Mouse (Mus musculus) R1 (cell line): ENCODE data around the gene Ccdc106.
A peak's percentile ranks its signal among the peaks of the same experiment; 100 is the strongest.
"Not testable (repeated sequence)": the region's sequence is repeated elsewhere in the genome, so short reads cannot be mapped to it uniquely, and the experiment has no call there.

Experiments used
- DNase-seq: peaks from one replicate; pipeline ENCODE4 v3.0.0-alpha.2; 2018; ENCODE audit warnings: low read depth, low spot score

Gene Ccdc106

DNA sequence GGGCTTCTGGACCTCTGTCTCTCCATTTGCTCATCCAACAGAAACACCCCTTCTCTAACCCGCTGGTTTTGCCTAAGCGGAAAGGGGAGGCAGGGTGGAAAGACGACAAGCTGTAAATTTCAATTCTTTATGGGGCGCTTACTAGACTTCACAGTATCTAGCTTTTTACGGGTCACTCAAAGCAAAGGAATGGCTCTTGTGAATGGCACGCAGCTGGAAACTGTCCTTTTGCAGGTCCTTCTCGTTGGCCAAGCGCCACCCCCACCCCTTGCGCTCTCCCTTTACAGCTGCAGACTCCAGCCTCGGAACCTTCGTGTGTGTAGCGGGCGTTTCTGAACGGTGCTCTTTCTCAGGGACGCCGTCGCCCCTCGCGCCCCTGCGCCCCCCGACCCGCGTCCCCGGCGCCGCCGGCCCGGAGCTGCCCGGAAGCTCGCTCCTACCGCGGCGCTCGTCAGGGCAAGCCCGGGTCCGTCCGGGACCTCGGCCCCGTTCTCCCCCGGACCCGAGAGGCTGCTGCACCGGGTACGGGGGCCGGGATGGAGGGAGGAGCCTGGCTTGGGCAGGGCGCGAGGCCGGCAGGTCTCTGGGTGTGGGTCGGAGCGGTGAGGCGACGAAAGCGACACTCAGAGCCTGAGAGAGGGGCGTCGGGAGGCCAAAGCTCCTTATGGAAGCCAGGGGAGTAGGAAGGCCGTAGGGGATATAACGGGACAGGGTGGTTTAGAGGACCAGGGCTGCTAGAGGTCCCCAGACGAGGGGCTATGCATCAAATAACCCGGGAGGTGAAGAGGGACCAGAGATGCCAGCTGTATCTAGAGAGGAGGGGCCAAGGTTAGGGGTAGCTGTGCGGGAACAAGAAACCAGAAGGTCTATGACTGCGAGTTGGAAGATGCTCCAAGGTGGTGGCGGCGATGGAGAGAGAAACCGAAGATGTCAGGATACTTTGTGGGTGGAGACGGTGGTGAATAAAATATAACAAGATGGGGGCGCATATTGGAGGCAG lies 31.1 kb downstream of the Ccdc106 start, which contains the start of gene Zfp580:
Zfp580 (plus strand) TSS at position 346 of the 1,000 bp plus-strand sequence.
- peak; percentile 82 for DNase-seq

DNA sequence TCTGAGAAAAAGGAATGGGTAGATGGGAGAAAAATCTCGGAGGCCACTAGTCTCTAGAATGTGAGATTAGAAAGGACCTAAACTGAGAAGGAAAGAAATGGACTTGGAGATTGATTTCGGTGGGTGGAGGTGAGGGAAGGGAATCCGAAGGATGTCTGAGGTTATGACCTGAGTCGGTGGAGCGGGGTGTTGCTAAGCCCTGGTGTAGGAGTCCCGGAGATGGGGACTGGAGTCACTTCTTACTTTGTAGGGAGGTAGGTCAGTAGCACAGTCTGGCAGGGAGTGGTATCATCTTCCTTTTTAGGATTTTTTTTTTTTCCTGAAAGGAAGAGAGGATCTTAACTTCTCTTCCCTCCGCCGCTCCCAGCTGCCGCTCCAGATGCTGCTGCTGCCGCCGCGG lies 32.1 kb downstream of the Ccdc106 start:
- peak; percentile 43 for DNase-seq

DNA sequence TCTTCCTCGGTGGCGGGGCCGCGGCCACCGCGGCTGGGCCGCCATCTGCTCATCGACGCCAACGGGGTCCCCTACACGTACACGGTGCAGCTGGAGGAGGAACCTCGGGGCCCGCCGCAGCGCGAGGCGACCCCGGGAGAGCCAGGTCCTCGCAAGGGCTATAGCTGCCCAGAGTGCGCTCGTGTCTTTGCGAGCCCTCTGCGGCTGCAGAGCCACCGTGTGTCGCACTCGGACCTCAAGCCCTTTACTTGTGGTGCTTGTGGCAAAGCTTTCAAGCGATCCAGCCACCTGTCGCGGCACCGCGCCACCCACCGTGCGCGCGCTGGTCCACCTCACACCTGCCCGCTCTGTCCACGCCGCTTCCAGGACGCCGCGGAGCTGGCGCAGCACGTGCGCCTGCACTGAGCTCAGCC lies 32.6 kb downstream of the Ccdc106 start:
- no peak for DNase-seq

DNA sequence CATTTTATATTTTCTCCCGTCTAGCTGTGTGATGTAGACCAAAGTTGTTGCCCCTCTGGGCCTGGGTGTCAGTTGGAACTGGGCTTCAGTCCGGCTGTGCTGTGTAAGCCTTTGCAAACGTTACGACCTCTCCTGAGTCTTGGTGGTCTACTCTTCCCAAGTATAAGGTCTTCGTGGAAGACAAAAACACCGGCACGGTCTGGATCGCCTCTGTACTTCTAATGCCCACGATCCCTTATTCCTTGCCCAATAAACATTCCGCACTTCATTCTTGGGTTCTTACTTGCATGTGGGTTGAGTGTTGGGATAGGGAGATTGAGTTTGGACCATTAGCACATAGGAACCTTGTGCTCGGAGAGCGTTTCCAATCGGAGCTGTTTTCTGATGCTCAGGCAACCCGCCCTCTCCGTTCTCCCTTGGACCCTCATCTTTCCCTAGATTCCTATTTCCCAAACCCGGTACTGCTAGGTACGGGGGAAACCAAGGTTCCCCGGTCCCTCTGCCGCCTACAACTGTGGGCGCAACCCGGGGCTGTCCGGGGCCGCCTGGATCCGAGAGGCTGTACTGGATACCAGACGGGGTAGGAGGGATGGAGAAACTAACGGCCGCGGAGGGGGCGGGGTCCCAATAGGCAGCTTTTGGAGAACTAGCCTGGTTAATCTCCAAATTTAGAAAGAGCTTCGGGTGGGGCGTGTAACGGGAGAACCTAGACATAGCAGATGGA lies 33.3 kb downstream of the Ccdc106 start:
- DNase-seq, result peak; percentile 78

DNA sequence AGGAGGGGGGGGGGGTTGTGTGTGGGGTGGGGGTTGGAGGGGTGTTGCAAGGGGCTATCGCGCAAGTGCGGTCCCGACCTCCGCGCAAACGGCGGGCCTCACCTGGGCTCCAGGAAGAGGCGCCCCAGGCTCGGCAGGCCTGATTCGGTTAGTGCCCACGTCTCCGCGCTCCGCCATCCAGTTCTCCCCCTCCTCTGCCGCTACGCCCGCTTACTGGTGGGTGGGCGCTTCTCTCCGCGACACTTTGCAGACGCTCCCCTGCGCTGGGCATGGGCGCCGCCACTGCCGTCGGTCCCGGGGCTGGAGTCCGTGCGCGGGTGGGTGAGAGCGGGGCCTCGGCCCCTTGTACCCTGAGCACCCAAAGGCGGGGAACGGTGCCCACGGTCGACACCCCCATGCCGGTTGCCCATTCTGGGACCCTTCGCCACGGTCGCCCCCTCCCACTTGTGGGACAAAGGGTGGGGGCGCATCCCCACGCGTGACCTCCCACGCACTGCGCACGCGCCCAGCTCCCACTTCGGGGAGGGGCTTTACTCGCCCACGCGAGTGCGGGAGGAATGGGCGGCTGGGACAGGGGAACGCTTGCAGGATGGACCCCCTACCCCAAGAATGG lies 36.4 kb downstream of the Ccdc106 start:
- DNase-seq, result no peak

DNA sequence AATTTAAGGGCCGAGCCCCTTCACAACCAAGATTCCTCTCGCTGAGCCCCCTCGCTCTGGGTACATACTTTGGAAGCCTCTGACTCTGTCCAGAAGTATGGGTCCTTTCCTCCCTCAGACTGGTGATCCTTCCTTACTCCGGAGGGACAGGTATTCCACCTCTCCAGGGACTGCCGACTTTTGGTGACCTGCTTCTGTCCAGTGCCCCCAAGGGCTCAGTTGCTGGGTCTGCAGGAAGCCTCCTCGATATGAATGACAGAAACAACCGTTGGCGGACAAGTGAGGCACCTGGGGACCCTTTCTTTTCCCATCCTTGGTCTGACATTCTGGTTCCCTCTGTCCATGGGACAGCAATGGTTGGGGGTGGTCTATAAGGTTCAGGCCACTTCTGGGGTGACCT lies 37.0 kb downstream of the Ccdc106 start:
- no peak for DNase-seq

DNA sequence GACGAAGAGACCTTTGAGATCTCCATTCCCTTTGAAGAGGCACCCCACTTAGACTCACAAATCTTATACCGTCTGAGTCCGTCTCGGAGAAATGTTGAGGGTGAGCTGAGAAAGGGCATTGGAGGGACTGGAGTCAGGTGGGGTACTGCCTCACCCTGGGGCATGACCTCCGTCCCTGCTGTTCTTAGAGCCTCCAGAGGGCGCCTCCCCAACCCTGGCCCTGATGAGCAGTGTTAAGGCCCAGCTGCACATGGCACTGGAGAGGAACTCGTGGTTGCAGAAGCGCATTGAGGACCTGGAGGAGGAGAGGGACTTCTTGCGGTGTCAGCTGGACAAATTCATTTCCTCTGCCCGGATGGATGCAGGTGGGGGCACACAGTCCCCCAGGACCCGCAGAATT lies 37.5 kb downstream of the Ccdc106 start:
- peak; percentile 56 for DNase-seq

DNA sequence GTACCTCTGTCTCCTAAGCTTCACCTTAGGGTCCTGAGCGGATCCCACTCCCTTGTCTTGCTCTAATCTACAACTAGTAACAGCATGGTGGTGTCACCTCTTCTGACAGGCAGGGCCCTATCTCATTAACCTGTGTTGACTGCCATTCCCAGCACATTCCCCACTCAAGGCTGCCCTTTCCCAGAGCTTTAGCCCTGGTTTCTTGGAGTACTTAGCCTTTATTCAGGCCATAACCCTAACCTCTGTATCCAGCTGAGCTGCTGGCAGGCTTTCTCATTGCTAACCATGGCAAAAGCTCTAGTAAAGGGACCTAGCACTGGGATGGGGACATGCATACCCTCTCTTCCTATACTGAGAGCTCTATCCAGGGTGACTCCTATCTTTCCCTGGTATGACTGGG lies 38.3 kb downstream of the Ccdc106 start:
- no peak for DNase-seq

DNA sequence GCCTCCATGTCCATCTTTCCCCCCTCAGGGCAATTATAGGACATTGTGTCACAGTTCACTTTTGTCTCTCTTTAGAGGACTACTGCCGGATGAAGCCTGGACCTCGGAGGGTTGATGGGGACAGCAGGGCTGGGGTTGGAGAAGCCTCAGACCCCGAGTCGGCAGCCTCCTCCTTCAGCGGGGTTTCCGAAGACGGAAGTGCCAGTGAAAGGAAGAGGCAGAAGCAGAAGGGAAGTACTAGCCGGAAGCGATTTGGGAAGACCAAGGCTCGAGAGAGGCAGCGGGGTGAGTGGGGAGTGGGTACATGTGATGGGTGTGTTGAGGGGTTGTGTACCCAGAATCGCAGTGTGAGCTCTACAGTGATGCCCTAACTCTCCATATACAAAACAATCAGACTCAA lies 39.1 kb downstream of the Ccdc106 start:
- no peak for DNase-seq

DNA sequence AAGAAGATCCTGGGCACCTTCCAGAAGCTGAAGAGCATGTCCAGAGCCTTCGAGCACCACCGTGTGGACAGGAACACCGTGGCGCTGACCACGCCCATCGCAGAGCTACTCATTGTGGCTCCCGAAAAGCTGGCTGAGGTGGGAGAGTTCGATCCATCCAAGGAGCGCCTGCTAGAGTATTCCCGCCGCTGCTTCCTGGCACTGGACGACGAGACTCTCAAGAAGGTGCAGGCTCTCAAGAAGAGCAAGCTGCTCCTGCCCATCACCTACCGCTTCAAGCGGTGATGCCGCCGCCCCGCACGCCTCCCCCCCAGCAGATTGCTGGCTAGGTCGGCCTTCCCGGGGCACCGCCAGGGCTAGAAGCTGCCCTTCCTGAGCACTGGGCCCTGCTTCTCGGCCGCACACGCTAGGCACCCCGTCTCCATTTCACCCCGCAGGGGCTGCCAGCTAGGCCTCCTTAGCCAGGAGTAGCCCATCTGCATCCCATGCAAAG lies 39.9 kb downstream of the Ccdc106 start:
- peak; percentile 92 for DNase-seq

DNA sequence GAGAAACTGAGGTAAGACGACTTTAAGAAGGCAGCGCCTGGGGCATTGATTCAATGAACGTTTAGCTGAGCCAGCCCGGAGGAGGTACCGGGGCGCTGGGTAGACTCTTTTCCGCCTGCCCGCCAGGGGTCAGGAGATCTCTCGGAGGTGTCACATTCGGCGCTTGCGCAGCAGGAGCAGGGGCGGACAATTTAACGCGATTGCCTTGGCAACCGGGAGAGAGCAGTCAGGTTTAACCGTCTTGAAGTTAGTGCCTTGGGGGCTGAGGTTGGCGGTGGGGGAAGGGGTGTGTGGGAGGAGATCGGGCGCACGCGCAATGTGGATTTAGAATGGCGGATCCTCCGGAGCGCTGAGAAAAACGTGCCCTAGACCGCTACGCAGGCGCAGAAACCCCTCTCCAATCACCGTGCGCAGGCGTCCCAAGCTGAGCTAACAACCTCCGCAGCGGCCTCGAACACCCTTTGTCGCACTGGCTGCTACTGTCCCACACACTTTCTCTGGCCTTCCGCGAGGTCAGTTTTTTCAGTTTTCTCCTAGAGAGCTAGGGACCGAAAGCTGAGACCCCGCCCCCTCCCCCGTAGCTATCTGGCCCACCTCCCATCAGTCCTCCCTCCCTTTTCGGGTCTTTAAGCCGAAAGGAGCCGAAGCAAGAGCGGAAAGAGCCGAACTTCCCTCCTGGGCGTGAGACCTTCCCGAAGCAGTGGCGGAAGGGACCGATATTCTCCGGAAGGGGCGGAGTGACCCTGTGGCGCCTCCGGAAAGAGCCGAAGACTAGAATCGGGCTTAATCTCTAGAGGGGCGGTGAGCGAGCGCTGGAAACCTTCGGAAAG lies 40.8 kb downstream of the Ccdc106 start:
- peak; percentile 98 for DNase-seq

DNA sequence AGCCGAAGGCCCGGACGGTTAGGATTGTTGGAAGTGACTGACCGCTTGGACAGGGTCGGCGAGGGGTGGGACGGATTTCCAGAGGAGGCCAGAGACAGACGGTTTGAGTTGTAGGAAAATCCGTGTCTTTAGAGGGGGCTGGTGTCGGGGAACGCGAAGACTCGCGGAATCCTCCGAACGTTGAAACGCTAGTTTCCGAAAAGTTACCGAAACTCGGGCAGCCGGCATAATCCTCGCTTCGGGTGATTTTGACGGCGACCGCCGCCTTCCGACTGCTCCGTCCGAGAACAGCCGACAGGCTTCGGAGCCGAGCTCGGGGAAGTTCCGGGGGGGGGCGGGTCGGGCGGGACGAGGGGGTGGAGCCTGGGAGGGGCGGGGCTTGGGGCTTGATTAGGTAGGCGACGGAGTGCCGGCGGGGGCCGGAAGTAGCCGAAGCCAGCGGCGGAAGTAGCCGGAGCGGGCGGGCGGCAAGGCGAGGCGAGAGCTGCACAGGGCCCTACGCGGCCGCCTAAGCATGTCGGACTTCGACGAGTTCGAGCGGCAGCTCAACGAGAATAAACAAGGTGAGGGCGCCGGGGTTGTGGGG lies 41.5 kb downstream of the Ccdc106 start, which contains the start of gene U2af2:
U2af2 (plus strand) TSS at position 370 of the 586 bp plus-strand sequence.
- peak; percentile 90 for DNase-seq

DNA sequence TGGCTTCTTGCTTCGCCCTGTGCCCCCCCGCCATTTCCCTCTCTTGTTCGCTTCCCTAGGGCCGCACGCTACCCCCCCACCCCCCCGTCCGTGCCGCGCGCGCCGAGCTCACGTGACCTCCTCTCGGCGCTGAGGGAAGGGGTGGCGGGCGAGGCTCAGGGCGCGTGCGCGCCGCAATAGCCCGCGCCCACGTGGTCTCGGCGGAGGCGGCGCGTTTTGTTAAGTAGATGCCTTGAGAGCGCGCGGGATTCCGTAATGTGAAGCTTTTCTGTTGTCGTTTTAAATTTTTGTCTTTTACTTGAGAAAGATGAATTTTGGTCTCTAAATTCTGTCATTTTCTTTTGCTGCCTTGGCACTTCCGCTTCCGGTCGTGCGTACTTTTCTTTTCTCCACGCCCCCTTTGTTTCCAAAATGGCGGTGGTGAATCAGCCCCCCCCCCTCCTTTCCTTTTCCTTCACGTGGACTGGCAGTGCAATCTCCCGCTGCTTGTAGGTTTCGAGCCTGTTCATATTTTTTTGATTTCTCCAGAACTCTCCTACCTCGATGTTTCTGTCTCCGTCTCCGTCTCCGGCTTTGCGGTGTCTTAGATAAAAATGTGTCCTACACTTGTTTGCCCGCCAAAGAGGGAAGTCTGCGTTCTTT lies 42.1 kb downstream of the Ccdc106 start:
- peak; percentile 91 for DNase-seq

DNA sequence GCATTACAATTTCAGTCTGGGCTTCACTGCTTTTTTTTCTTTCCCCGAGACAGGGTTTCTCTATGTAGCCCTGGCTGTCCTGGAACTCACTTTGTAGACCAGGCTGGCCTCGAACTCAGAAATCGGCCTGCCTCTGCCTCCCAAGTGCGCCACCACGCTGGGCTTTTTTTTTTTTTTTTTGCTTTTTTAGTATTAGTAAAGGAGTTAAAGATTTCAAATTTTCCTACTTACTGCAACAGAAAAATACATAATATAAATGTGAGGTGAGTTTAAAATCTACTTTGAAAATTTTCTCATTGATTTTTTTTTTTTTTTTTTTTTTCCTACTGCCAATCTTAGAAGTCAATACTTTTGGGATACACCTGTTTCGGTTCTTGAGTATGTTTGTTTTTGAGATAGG lies 44.5 kb downstream of the Ccdc106 start:
- no peak for DNase-seq

DNA sequence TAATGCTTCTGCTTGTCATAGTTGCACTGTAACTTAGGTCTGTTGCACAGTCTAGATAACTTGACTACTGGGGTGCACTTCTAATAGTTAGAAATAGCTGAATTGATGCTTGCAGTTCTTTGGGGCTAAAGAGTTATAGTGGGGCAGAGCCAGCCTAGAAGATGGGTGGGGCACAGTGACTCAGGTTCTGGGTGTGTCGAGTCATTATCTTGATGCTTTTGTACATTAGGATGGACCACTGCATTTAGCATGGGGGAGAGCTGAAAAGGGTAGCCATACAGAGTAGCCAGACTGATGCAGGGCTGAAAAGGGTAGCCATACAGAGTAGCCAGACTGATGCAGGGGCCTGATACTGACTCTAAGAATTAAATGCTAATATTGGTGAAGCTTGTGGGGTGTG lies 53.2 kb downstream of the Ccdc106 start:
- DNase-seq, result no peak

DNA sequence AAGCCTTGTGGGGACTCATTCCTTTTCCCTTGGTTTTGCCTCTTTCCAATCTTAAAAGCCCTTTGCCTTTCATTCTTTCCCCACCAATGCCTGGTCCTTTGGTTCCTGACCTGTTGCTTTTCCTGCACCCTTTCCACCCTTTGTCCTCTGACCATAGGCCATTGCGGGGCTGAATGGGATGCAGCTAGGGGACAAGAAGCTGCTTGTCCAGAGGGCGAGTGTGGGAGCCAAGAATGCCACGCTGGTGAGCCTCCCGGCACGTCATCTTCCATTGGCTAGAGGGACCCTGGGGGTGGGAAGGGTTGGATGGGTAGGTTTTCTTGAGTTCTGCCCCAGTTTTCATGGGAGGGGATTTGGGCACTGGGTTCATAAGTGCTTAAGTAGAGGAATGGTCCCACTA lies 54.6 kb downstream of the Ccdc106 start:
- DNase-seq, result no peak

DNA sequence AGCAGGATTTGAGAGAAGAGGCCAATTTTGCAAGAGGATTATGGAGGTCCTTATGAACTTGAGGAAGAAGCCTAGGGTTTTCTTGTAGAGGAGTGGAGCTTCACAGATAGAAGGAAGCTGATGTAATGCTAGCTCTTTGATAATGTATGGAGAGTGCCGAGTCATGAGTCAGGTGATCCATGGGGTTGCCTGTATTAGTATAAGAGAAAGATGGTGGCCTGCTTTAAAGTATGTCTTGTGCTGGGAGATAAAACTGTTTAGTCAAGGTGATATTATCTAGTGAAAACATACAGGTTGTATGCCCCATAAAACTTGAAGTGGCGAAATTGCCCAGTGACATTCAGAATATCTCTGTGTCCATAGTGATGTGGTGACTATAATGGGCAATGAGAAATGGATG lies 56.6 kb downstream of the Ccdc106 start:
- no peak for DNase-seq

DNA sequence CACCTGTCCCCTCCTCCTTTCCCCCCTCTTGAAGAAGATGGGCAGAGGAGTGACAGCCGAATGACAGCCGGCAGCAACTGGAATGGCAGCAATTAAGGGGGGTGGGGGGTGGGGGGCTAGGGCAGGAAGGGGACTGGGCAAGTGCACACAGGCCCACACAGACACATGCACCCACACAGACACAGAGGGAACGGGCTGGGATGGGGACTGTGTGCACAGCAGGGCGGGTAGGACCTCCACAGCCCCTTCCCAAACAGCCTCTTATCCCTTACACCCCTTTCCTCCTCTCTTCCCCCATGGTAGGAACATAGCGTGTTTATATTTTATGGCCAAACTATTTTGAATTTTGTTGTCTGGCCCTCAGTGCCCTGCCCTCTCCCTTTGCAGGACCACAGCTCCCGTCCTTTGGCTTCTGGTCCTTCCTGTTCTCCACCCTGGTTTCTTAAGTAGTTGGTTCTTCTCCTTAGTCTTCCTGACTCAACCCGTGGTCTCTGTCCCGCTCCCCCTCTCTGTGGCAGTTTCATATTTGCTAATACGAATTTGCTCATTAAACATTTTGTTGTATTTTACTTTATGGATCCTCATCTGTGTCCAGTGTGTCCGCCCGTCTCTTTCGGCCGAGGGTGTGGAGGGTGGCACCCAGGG lies 59.1 kb downstream of the Ccdc106 start:
- DNase-seq, result not testable (repeated sequence)

DNA sequence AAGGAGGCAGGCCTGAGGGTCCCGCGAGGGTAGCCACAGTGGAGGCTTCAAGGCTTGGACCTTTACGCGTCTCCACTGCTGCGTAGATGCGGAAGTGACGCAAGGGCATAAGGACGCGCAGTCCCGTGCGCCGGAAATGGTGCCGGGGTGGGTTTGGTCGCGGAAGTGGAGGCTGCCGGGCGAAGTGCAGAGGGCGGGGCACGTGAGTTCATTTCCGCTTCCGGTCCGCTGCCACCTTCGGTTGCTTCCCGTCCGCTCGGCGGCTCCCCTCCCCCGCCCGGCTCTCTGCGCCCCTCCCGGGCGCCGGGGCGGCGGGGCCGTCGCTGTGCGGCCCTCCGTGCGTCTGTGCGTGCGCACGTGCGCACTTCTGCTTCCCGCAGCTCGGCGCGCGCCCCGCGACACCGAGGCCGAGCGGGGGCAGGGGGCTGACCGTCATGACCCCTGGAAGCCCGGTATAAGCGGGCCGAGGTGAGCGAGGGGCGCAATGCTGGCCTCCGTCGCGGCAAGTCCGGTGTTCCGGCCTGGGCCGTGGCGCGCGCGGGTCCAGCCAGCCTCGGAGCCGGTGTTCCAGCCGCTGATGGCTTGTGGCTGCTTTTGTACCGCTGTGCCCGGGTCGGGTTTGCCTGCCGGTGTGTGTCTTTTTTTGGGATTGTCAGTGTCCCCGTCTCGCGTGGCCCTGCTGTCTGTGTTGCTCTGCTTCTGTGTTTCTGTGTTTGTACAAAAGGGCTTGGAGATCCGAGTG lies 59.8 kb downstream of the Ccdc106 start, which contains the start of gene Epn1:
Epn1 (plus strand) TSS at position 226 of the 742 bp plus-strand sequence.
- peak; percentile 96 for DNase-seq
